Mouse (Mus musculus) bone marrow, adult 2 months (tissue): ENCODE measurements around the gene Klf5.

Experiments used
- CTCF ChIP-seq: fragments of 200-500 bp; IDR thresholded peaks from 2 replicates; pipeline ENCODE4 v1.5.1; 2011; ENCODE audit warnings: low read length, control low read depth; ENCODE audit not compliant: control insufficient read depth, insufficient read depth
- POLR2A ChIP-seq: fragments of 200-500 bp; IDR thresholded peaks from 2 replicates; pipeline ENCODE4 v1.6.1; 2011; ENCODE audit warnings: low read depth, mild to moderate bottlenecking, control low read depth, low read length, borderline replicate concordance; ENCODE audit not compliant: control insufficient read depth

DNA sequence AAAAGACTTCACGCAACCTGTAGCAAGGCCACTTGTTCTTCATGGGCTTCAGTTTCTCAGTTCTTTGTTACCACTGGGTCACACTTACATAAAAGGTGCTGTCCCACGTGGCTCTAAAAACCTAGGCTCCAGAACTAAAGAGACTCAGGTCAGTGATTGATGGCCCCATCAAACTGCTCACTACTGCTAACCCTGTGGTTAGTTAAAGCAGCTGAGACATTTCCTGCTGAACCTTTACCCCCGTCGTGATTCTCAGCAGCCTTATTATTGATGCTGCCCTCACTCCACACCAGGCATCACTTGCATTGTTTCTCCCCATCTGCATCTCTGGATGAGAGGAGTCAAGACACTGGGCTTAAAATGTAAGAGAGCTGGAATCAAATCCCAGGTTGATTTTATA is 22.7 kb upstream of the Klf5 start:
- TF ChIP-seq POLR2A (no peak), CTCF (no peak)
